Mouse (Mus musculus) testis, adult 2 months (tissue): ENCODE data around the gene Zfp146. TPM values are rescaled to one million over a fixed set of nuclear protein-coding genes. Genes with fewer than 3 reads are reported as not detected.

ENCODE experiments used
- H3K27ac ChIP-seq: fragments of 200-500 bp; 2 replicates; pipeline ENCODE4 v1.5.1; 2012; ENCODE audit warnings: low read depth, low read length; ENCODE audit not compliant: control insufficient read depth, insufficient read depth
- H3K27me3 ChIP-seq: fragments of 200-500 bp; 2 replicates; pipeline ENCODE4 v1.6.1; 2012; ENCODE audit warnings: mild to moderate bottlenecking, low read length, moderate library complexity; ENCODE audit not compliant: control insufficient read depth, insufficient read depth
- H3K36me3 ChIP-seq: fragments of 200-500 bp; 2 replicates; pipeline ENCODE4 v1.6.1; 2012; ENCODE audit warnings: mild to moderate bottlenecking, low read length; ENCODE audit not compliant: control insufficient read depth, insufficient read depth
- H3K4me1 ChIP-seq: fragments of 200-500 bp; 2 replicates; pipeline ENCODE4 v1.6.1; 2012; ENCODE audit warnings: low read length; ENCODE audit not compliant: control insufficient read depth, insufficient read depth
- H3K4me3 ChIP-seq: fragments of 200-500 bp; 2 replicates; pipeline ENCODE4 v1.5.1; 2012; ENCODE audit warnings: low read depth, mild to moderate bottlenecking, low read length, moderate library complexity, mixed read lengths; ENCODE audit not compliant: control insufficient read depth
- CTCF ChIP-seq: fragments of 200-500 bp; IDR thresholded peaks from 2 replicates; pipeline ENCODE4 v1.5.1; 2012; ENCODE audit warnings: low read depth, mild to moderate bottlenecking, inconsistent platforms, low read length, moderate library complexity; ENCODE audit not compliant: control insufficient read depth, insufficient read depth, insufficient replicate concordance
- POLR2A ChIP-seq: fragments of 200-500 bp; IDR thresholded peaks from 2 replicates; pipeline ENCODE4 v1.6.1; 2012; ENCODE audit warnings: low read depth, mild to moderate bottlenecking, inconsistent platforms, low read length, moderate library complexity; ENCODE audit not compliant: control insufficient read depth
- polyA plus RNA-seq: library from polyadenylated mRNA; depleted of rRNA; stranded (reverse); fragments of >200 nt; gene quantifications from 2 replicates; pipeline ENCODE4 v1.2.3, GENCODE M21; 2012

Zfp146 gene
- polyA plus RNA-seq, 1 experiment, result 6.4 TPM

DNA sequence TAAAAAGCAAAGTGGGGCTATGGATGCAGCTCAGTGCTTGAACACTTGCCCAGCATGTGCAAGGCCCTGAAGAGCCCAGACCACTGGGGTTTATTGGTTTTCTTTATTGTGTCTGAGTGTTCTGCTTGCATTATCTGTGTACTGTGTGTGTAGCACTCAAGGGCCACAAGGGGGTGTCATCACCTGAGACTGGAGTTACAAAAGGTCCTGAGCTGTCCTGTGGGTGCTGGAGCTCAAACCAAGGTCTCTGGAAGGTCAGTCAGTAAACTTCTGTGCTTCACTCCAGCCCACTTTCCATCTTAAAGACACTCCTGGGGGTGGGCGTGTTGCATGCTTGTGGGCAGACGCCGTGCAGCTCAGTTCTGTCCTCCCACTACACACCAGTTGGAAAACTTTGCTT lies 14.0 kb downstream of the Zfp146 start:
- no peaks in the 10 kb centered on the region for H3K27me3 ChIP-seq
- H3K4me3 ChIP-seq, result no peak overlapping the region
- no peak overlapping the region for H3K27ac ChIP-seq
- H3K36me3 ChIP-seq, result no peaks in the 10 kb centered on the region; the same call in 1 of the 2 replicates
- no peaks in the 10 kb centered on the region for H3K4me1 ChIP-seq
- TF ChIP-seq POLR2A (no peak), CTCF (no peak)

GRCm38 (mm10) chr7:30154040-30154439 lies 15.5 kb downstream of the Zfp146 start:
- H3K4me3 ChIP-seq, result no peak overlapping the region
- TF ChIP-seq POLR2A (no peak), CTCF (no peak)
- H3K4me1 ChIP-seq, result no peaks in the 10 kb centered on the region
- no peaks in the 10 kb centered on the region for H3K36me3 ChIP-seq
- no peaks in the 10 kb centered on the region for H3K27me3 ChIP-seq
- H3K27ac ChIP-seq, result no peak overlapping the region

- Histone ChIP-seq H3K27ac (no peak overlapping the region), H3K4me3 (no peak overlapping the region), H3K27me3 (no peaks in the 10 kb centered on the region), H3K4me1 (peaks cover 8% of the 10 kb centered on the region), H3K36me3 (no peaks in the 10 kb centered on the region)
- TF ChIP-seq CTCF, result no peak
Observed at GRCm38 (mm10) chr7:30147011-30147410, 22.5 kb downstream of the Zfp146 start.

DNA sequence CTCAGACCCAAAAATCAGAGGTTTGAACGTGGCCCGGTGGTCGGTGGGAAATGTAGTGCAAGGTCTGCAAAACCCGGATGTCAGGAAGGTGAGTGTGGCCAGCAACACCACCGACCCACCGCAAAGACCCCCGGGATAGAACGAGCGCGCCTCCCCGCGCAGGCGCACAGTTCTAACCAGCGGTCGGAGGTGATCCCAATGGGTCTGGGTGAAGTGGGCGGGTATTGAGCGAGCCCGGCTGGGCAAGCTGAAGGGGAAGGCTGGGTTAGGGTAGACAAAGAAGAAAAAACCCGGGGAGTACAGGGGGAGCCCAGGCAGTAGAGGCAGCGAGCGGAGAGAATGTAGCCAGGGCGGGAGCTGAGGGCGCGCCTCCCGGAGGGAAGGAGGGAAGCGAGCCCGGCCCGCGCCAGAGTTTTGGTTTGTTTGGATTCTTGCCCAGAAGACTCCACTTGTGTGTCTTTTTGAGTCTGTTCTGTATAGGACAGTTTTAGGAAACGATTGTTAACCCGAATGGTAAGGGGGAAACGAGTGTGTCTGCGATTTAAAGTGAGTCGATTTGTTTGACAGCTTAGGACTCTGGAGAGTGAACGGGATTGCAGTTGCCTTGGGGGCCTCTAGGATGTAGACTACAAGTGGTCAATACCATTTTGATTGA lies 25.9 kb downstream of the Zfp146 start:
- Histone ChIP-seq H3K27ac (no peak overlapping the region), H3K4me3 (peak overlapping the region; percentile 83), H3K27me3 (no peaks in the 10 kb centered on the region), H3K36me3 (no peaks in the 10 kb centered on the region), H3K4me1 (peaks cover 8% of the 10 kb centered on the region)
- no peak for TF ChIP-seq POLR2A
- TF ChIP-seq CTCF, result no peak

DNA sequence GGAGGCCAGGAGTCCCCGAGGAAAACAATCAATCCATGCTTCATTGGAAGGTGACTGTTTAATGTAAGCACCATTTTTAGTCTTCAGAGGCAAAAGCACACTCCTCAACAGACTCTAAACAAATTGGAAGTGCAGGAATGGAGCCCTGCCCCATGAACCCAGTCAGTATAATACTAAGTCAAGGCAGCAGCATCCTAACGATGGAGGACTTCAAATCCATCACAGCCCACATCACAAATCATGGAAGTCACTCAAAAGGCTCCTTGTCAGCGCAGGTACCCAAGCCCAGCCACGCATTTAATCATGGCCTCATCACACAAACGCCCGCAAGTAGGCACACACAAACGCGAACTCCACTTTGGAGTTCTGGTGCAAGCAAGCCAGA lies 26.4 kb downstream of the Zfp146 start:
- H3K27me3 ChIP-seq, result no peaks in the 10 kb centered on the region
- TF ChIP-seq CTCF (no peak), POLR2A (no peak)
- H3K4me3 ChIP-seq, result peak overlapping the region; percentile 83
- no peaks in the 10 kb centered on the region for H3K36me3 ChIP-seq
- no peak overlapping the region for H3K27ac ChIP-seq
- peaks cover 8% of the 10 kb centered on the region for H3K4me1 ChIP-seq

DNA sequence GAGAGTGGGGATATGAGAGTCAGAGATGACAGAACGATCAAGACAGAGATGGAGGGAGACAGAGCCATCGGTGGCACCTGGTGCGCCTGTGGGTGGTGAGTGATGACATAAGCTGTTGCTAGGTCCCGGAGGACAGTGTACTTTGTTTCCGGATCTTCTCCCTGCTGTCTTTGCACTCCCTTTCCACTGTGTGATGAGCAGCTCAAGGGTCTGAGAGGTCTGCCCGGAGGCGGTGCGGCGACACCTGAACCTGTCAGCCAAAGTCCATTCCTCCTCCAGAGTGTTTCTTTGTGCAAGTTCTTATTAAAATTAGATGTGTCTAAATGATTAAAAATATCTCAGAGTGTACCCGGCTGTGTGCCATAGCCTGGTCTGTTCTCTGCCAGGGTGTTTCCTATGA lies 32.7 kb downstream of the Zfp146 start:
- no peaks in the 10 kb centered on the region; the same call in 1 of the 2 replicates for H3K36me3 ChIP-seq
- no peak overlapping the region for H3K4me3 ChIP-seq
- no peaks in the 10 kb centered on the region for H3K4me1 ChIP-seq
- TF ChIP-seq POLR2A (no peak), CTCF (no peak)
- no peaks in the 10 kb centered on the region for H3K27me3 ChIP-seq
- no peak overlapping the region for H3K27ac ChIP-seq

DNA sequence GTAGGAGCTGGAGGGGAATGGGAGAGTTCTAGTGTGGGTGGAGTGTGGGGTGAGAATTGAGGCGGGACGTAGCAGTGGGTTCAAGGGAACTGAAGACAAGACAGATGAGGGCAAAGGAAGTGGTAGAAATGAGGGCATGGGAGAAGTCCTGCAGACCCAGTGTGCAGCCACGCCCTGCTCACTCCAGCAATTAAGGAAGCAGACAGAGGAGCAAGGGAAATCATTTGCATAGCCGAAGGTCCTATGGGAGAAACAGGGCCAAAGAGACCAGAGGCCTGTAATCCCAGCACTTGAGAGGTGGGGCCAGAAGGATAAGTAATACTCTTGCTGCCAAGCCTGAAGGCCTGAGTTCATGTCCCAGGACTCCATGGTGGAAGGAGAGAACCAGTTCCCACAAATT lies 37.2 kb downstream of the Zfp146 start:
- no peak overlapping the region for H3K4me3 ChIP-seq
- H3K36me3 ChIP-seq, result peaks cover 2% of the 10 kb centered on the region
- no peak for TF ChIP-seq CTCF
- no peak for TF ChIP-seq POLR2A
- H3K27ac ChIP-seq, result no peak overlapping the region
- H3K27me3 ChIP-seq, result no peaks in the 10 kb centered on the region
- H3K4me1 ChIP-seq, result no peaks in the 10 kb centered on the region

DNA sequence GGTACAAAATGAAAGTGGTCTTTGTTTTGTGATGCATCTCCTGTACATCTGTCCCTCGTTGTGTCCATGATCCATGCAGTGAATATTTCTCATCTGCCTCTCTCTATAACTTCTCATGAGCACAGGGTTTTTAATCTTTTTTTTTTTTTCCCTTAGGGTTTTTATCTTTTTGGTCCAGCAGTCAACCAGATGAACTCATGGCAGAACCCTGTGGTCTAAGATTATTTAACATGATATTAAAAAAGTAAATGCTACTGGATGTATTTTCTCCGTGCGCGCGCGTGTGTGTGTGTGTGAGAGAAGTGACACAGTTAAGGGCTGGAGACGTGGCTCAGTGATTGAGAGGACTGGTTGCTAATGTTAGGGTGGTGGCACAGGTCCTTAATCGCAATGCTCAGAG lies 39.6 kb downstream of the Zfp146 start:
- H3K36me3 ChIP-seq, result peaks cover 2% of the 10 kb centered on the region

More for the DNA sequence above, 39.6 kb downstream of the Zfp146 start:
- H3K4me1 ChIP-seq, result no peaks in the 10 kb centered on the region
- TF ChIP-seq CTCF, result no peak
- no peak for TF ChIP-seq POLR2A
- no peak overlapping the region for H3K27ac ChIP-seq
- H3K27me3 ChIP-seq, result no peaks in the 10 kb centered on the region
- H3K4me3 ChIP-seq, result no peak overlapping the region
